Mouse (Mus musculus) thymus, postnatal 4 days (tissue): Measurements from ENCODE around the gene Polr2l.

Experiments
- DNase-seq: peaks from one replicate; pipeline ENCODE4 v3.0.0; 2021

The Polr2l gene

GRCm38 (mm10) chr7:141431434-141432185 is 43.3 kb downstream of the Polr2l start:
- peak; percentile 10 for DNase-seq

GRCm38 (mm10) chr7:141430585-141431240 is 44.2 kb downstream of the Polr2l start:
- peak; percentile 6 for DNase-seq

GRCm38 (mm10) chr7:141429840-141430584 is 44.9 kb downstream of the Polr2l start:
- peak; percentile 9 for DNase-seq

GRCm38 (mm10) chr7:141429310-141429709 is 45.6 kb downstream of the Polr2l start, which contains the start of gene Cend1:
Gene Cend1 (minus strand): TSS chr7:141429491.
- DNase-seq = peak; percentile 58

GRCm38 (mm10) chr7:141428701-141429100 is 46.2 kb downstream of the Polr2l start:
- no peak for DNase-seq

GRCm38 (mm10) chr7:141426948-141427730 is 47.8 kb downstream of the Polr2l start:
- DNase-seq = no peak

- DNase-seq = no peak
These were observed 51.1 kb downstream of the Polr2l start for GRCm38 (mm10) chr7:141423811-141424210.
